Mouse (Mus musculus): ENCODE data around the gene Gm49388.

DNA sequence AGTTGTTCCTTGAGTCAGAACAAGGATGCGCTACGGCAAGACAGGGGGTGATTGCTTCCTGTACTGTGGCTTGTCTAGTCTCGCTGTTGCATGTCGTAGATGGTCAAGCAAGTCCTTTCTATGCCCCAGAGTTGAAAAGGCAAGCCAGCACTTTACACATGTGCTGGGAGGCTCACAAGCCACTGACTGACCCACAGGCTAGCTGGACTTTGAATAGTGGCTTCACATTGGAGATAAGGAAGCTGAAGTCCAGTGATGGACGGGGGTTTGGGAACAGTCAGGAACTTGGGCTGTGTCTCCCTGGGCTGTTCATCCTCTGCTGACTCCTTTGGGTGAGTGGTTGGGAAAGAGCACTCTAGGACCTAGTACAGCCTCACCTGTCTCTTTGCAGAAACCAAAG, 33.8 kb upstream of the Gm49388 start:
- TF ChIP-seq CTCF (IDR thresholded peaks at IDR 0.05; ENCODE audit: low read depth, low read length), result no peak
- no peak for TF ChIP-seq POLR2A (IDR thresholded peaks at IDR 0.05; ENCODE audit: extremely low read depth, insufficient read depth, low read length)
